Mouse (Mus musculus): ENCODE results near the gene Ppfia1.

Gene Ppfia1

GRCm38 (mm10) chr7:144553237-144554122 lies at the start of gene Ppfia1:
Gene Ppfia1, minus strand, starts transcription at chr7:144553729.
- peak; percentile 98 for DNase-seq

DNA sequence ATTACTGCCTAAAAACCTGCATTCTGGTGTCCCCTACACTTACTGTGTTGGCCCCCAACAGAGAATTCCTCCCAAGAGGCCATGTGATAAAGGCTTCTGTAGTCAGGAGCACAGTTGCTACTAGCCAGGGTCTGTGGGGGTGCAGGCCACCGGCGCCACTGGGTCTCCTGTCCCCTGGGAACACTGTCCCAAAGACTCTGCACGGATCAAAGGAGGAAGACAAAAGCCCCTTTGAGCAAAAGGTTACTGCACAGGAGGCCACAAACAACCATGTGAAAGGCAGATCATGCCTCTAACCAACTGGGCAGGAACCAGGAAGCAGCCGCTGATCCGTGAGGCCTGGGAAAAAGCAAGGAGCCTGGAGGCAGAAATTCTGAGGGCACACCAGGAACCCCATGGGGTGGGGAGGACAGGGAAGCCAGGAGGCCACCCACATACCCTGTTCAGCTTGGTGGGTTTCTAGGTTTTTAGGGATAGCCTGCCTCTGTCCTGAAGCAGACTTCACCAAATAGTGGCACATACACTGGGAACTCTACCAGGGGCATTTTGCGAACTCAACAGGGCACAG lies 46.9 kb upstream of the Ppfia1 start:
- no peak for DNase-seq

- no peak for DNase-seq
Observed at GRCm38 (mm10) chr7:144589508-144589907, 36.0 kb upstream of the Ppfia1 start.

DNA sequence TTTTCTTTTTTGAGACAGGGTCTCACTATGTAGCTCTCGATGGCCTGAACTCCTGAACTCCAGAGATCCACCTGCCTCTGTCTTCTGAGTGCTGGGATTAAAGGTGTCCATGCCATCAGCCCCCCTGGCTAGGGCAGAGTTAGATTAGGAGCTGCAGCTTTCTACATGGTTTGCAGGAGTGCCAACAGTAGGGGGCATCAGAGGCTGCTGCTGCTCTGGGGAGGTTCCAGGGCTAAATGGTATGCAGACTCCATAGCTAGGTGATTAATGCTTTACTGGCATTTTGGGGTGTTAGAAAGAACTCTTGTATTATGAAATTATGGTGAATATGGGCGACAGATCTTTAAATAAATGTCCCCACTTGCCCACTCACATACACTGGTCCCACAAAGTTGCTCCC lies 33.8 kb upstream of the Ppfia1 start:
- DNase-seq = peak; percentile 43

GRCm38 (mm10) chr7:144585648-144586047 lies 32.1 kb upstream of the Ppfia1 start:
- peak; percentile 49 for DNase-seq

GRCm38 (mm10) chr7:144583619-144584018 lies 30.1 kb upstream of the Ppfia1 start:
- DNase-seq = peak; percentile 24

- DNase-seq = peak; percentile 93
Observed at GRCm38 (mm10) chr7:144582284-144582980, 28.9 kb upstream of the Ppfia1 start, which contains the start of gene Fadd. Gene Fadd, minus strand, starts transcription at chr7:144582463.

GRCm38 (mm10) chr7:144581559-144582283 lies 28.2 kb upstream of the Ppfia1 start:
- peak; percentile 56 for DNase-seq

GRCm38 (mm10) chr7:144577876-144578275 lies 24.3 kb upstream of the Ppfia1 start:
- peak; percentile 47 for DNase-seq

DNA sequence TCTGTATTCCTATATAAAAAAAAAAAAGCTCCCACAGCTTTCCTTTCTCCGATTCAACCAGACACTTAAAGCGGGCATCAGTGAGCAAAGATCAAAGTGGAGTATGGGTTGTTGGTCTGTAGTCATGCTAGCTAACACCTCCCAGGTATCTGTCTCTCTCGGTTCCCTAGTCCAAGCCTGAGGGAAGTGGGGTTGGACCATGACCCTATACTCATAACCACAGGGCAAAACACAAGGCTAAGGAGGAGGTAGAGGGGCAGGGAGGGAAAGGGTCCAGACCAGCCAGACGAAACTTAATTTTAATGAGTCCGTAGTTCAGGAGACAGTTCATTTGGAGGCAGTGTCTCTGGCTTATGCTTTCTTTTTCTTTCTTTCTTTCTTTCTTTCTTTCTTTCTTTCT lies 18.7 kb upstream of the Ppfia1 start:
- DNase-seq = no peak

GRCm38 (mm10) chr7:144571598-144571997 lies 18.1 kb upstream of the Ppfia1 start:
- DNase-seq = no peak

DNA sequence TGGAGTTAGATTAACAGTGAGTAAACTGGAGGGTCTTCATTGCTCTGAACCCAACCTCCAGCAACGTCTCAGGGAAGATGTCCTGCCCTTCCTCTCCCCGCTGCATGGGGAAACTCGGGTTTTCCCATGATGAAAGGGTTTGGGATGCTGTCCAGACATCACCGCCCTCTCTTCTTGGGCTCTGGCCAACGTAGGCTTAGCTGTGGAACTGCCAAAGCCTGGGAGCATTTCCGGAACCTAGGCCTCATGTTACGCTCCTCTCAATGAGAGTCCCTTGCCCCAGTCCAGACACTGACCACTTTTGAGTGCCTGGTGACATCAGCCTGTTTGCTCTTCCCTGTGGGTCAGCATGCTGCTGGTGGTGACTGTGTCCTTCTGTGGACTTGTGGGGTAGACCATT lies 15.9 kb upstream of the Ppfia1 start:
- peak; percentile 21 for DNase-seq

- DNase-seq = no peak
Observed at GRCm38 (mm10) chr7:144568091-144568490, 14.6 kb upstream of the Ppfia1 start.

DNA sequence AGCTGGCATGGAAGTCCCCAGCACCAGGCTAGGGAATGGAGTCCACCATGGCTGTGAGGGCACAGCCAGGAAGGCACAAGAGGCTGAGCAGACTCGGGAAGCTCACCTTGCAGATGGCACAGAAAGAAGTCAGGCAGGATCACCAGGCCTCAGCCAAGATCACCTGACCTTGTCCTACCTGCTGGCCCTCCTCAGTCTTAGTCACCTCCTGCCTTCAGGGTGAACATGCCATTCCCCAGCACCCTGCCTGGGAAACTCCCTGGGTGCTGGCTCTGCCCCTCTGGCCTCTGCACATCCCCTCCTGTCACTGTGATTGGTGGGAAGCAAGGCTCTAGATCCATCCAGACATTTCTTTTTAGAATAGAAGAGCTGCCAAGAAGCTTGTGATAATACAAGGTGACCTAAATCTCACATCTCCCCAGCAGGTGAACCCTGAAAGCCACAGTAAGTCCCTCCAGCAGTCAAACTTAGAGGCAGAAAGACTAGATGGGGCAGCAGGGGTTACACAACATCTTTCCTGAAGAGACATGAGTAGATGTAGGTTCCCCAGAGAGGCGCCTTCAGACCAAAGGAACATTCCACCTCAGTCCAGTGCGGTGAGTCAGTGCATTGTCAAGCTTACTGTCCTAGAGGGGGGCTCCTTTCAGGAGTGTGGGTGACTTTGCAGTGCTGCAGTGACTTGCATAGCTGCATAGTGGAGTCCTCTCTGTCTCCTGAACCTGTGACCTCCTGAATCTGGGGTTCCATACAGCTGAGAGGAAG lies 13.6 kb upstream of the Ppfia1 start:
- no peak for DNase-seq

DNA sequence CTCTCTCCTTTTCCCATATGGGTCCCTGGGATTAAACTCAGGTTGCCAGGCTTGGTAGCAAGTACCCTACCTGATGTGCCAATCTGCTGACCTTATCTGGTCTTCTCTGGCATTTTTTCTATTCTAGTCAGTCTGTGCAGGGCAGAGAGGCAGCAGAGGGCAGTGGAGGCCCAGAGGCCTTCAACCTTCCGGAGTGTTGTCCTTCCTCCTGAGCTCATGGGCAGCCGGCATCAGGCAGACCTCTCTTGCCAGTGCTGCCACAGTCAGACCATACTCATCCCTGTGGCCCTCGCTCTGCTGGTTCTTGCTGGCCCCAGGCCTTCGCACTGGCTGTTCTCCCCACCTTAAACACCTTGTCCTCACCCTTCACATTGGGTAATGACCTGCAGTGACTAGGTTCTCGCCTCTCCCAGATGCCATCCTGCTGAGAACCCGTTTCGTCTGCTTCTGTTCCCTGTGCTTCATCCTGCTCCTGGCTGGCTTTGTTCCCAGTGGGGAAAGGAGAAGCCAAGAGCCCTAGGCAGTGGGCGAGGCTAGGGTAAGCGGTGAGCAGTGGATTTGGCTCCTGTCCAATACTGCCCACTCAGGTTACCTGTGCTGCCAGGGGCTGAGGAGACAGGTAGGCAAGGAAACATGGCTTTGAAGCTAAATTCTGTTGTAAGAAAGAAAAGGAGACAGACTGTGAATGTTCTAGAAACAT lies 10.1 kb upstream of the Ppfia1 start:
- DNase-seq = no peak

DNA sequence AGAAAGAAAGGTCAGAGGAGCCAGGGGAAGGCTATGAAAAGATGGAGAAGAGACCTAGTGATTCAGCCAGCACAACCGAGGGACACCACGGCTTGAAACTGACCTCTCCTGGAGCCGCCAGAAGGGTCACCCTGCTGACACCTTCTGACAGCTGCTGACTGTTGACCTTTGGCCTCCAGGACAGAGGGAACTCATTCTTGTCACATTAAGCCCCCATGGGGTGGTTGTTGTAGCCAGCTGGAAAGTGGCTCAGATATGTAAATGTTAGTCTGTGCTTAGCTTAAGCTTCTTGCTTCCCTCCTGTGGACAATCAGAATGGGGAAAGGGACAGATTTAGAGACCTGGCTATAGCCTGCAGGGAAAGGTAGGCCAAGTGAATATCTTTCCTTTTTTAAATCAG lies 8.5 kb upstream of the Ppfia1 start:
- no peak for DNase-seq

- no peak for DNase-seq
Observed at GRCm38 (mm10) chr7:144560594-144560993, 7.1 kb upstream of the Ppfia1 start.

- no peak for DNase-seq
Observed at GRCm38 (mm10) chr7:144558552-144558951, 5.0 kb upstream of the Ppfia1 start.

- no peak for DNase-seq
Observed at GRCm38 (mm10) chr7:144554123-144554472, 569 bp upstream of the Ppfia1 start.

DNA sequence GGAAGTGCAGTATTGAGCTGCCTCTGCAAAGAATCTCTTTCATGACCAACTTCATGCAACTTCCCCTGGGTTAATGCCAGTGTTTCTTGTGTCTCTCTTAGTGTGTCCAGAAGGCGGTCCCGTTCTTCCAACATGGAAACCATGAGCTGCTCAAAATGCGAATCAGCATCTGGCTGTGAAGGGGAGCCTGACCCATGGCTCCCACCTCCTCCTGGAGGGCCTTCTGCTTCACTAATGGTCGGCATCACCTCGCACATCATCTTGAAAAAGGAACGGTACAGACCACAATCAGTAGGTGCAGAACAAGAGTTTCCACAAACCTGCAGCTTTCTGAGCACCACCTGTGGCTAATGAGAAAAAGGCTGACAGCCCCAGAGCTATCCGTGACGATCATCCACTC lies 1.3 kb downstream of the Ppfia1 start:
- DNase-seq = no peak

- DNase-seq = no peak
Observed at GRCm38 (mm10) chr7:144550811-144551210, 2.7 kb downstream of the Ppfia1 start.
